Mouse (Mus musculus) lung, embryonic 14.5 days (tissue): ENCODE measurements around the gene Kdm6b. TPM values are rescaled to one million over a fixed set of nuclear protein-coding genes. Genes with fewer than 3 reads are reported as not detected.

Experiments
- ATAC-seq: fragments of 200-750 bp; cut with Nextera tagmentation; 2 replicates; pipeline ENCODE4 v1.8.0; 2017; ENCODE audit warnings: mild to moderate bottlenecking, moderate TSS enrichment, moderate library complexity; ENCODE audit not compliant: insufficient read depth
- DNase-seq: peaks from one replicate; pipeline ENCODE4 v3.0.0-alpha.2; 2015
- H3K27ac ChIP-seq: fragments of 300-500 bp; sonication (generic); 2 replicates; pipeline ENCODE4 v1.5.1; 2014; ENCODE audit warnings: low read depth, mild to moderate bottlenecking, moderate library complexity
- H3K27me3 ChIP-seq: fragments of 300-500 bp; sonication (generic); 2 replicates; pipeline ENCODE4 v1.6.1; 2014; ENCODE audit warnings: low read length, control low read depth; ENCODE audit not compliant: insufficient read depth
- H3K36me3 ChIP-seq: fragments of 300-500 bp; sonication (generic); 2 replicates; pipeline ENCODE4 v1.6.1; 2014; ENCODE audit warnings: control low read depth; ENCODE audit not compliant: insufficient read depth
- H3K4me1 ChIP-seq: fragments of 300-500 bp; sonication (generic); 2 replicates; pipeline ENCODE4 v1.6.1; 2014; ENCODE audit warnings: antibody characterized with exemption, control low read depth; ENCODE audit not compliant: insufficient read depth
- H3K4me2 ChIP-seq: fragments of 300-500 bp; sonication (generic); 2 replicates; pipeline ENCODE4 v1.6.1; 2014; ENCODE audit warnings: mild to moderate bottlenecking
- H3K4me3 ChIP-seq: fragments of 300-500 bp; sonication (generic); 2 replicates; pipeline ENCODE4 v1.5.1; 2014; ENCODE audit warnings: low read depth, low read length
- H3K9ac ChIP-seq: fragments of 300-500 bp; sonication (generic); 2 replicates; pipeline ENCODE4 v1.6.1; 2014
- H3K9me3 ChIP-seq: fragments of 300-500 bp; sonication (generic); 2 replicates; pipeline ENCODE4 v1.6.1; 2016; ENCODE audit warnings: low read depth, low read length, control low read depth
- CTCF ChIP-seq: IDR thresholded peaks from 2 replicates; pipeline ENCODE4 v1.5.1; 2016; ENCODE audit warnings: antibody characterized with exemption, low read depth
- WGBS: fragments of 180-500 bp; shearing (Covaris S2); extraction: QIAGEN DNeasy Blood & Tissue Kit; methylation state at CpG from one replicate; pipeline ENCODE4 v1.1.7; 2014; 5-methylcytosine and 5-hydroxymethylcytosine counted together
- polyA plus RNA-seq: library from polyadenylated mRNA; unstranded; fragments of >200 nt; fragmentation: Nextera tagmentation; extraction: Ambion mirVana; gene quantifications from 2 replicates; pipeline ENCODE4 v1.2.1, GENCODE M21; 2014

Gene Kdm6b
- polyA plus RNA-seq, 1 experiment from 2014 or later, result 24.4 TPM

GRCm38 (mm10) chr11:69419443-69419812 lies 6.0 kb upstream of the Kdm6b start:
- peak overlapping the region; percentile 71 for H3K4me3 ChIP-seq
- no peaks in the 10 kb centered on the region for H3K36me3 ChIP-seq
- no peaks in the 10 kb centered on the region for H3K9me3 ChIP-seq
- H3K4me1 ChIP-seq, result peaks cover 10% of the 10 kb centered on the region; the same call in 1 of the 2 replicates
- peak; percentile 59 for TF ChIP-seq CTCF
- peak overlapping the region; percentile 48 for H3K9ac ChIP-seq
- 0% methylated on average over 19 of the region's 19 CpGs for WGBS
- no peak for ATAC-seq
- H3K4me2 ChIP-seq, result peak overlapping the region; percentile 97
- H3K27ac ChIP-seq, result peak overlapping the region; percentile 93
- H3K27me3 ChIP-seq, result peaks cover 19% of the 10 kb centered on the region
- peak; percentile 65 for DNase-seq

DNA sequence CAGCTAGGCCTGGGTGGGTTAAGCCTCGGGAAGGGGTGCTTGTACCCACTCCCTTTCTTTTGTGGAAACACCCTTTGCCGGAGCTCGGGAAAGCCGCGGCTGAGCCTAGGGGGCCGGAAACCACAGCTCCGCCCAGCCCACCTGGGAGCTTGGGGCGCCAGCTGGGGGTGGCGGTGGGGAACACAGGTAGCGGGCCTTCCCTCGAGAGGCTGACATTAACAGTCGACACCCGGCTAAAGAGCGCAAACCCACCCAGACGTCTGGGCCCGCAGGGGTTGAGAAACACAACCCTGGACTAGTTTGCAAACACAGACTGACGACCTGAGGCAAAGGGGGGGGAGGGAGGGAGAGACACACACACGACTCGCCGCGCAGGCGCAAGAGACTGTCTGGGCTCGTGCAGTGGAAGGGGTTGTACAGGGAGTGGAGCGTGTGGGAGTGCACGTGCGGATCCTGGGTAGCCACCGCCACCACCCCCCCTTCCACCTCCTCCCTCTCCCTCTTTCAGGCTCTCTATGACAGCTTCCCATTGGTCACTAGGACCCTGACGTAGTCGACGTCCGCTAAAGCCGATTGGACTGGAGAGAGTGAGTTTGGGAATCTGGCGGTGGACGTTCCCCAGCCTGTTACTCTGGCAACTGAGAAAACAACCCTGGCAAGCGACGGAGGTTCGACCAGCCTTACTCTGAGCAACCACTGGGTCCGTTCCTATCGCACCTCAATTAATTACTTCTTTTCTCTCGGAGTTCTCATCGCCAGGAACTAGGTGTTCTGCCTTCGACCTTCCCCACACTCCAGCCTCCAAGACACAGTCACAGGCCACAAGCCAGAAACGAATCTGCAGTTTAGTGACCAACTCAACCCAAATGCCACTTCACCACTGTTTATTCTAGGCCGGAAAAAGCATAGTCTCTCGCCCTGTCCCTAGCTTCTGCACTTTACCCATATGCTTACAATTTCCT lies 5.3 kb upstream of the Kdm6b start:
- peak; percentile 96 for DNase-seq
- no peak for TF ChIP-seq CTCF
- peak; percentile 91 for ATAC-seq
- Histone ChIP-seq H3K4me1 (peaks cover 12% of the 10 kb centered on the region; the same call in 1 of the 2 replicates), H3K4me3 (peak overlapping the region; percentile 71), H3K36me3 (no peaks in the 10 kb centered on the region), H3K4me2 (peak overlapping the region; percentile 97), H3K9ac (peak overlapping the region; percentile 68), H3K27me3 (peaks cover 19% of the 10 kb centered on the region), H3K27ac (peak overlapping the region; percentile 99), H3K9me3 (no peaks in the 10 kb centered on the region)
- under 1% methylated on average over 45 of the region's 45 CpGs for WGBS

DNA sequence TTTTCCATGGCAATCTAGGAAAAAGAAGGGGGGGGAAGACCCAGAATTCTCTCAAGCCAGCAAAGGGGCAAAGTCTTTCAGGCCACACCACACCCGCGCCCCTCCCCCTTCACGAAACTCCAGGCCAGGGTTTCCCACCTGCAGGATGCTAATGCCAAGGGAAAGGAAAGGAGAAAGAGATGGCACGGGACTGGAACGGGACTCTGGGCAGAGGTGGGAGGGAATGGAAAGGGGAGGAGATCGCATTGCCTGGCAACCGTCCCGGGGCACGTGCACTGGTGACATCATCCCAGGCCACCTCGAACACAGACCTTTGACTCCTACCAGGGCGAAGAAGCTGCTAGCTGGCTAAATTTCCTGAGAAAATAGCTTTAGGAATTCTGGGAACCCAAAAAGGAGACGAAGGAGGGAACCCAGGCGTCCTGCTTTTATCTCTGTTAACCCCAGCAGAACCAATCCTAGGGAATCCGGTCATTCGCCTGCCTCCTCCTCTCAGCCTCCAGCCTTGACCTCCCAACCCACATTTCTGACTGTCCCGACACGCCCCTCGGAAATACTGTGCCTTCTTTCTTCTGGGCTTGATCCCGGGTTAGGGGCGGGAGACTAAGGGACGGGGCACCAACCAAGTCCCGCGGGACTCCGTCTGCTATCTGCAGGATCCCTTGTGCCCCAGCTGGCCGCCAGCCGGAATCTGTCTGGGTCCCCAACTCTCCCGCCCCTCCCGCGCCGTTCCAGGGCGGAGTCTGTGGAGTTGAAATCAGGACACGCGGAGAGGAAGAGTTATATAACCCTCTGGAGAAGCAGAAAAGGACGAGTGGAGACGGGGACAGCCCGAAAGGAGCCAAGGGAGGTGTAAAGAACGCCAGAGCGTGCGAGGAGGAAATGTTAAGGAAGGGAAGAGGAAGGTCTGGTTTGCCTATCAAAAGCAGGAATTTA lies 4.2 kb upstream of the Kdm6b start:
- Histone ChIP-seq H3K9ac (peak overlapping the region; percentile 68), H3K4me2 (peak overlapping the region; percentile 97), H3K9me3 (no peaks in the 10 kb centered on the region), H3K36me3 (peaks cover 7% of the 10 kb centered on the region), H3K4me3 (peak overlapping the region; percentile 71), H3K27ac (peak overlapping the region; percentile 99), H3K27me3 (peaks cover 17% of the 10 kb centered on the region), H3K4me1 (peaks cover 22% of the 10 kb centered on the region; the same call in 1 of the 2 replicates)
- TF ChIP-seq CTCF, result no peak
- WGBS, result under 1% methylated on average over 39 of the region's 39 CpGs
- ATAC-seq (peak; percentile 39), DNase-seq (peak; percentile 96)

GRCm38 (mm10) chr11:69416921-69417448 lies 3.5 kb upstream of the Kdm6b start:
- peaks cover 11% of the 10 kb centered on the region for H3K27me3 ChIP-seq
- no peak for DNase-seq
- peak overlapping the region; percentile 99 for H3K27ac ChIP-seq
- ATAC-seq, result no peak
- H3K9ac ChIP-seq, result peak overlapping the region; percentile 10
- TF ChIP-seq CTCF, result no peak
- H3K4me3 ChIP-seq, result peak overlapping the region; percentile 71
- H3K4me1 ChIP-seq, result peaks cover 29% of the 10 kb centered on the region
- H3K36me3 ChIP-seq, result peaks cover 14% of the 10 kb centered on the region
- peak overlapping the region; percentile 97 for H3K4me2 ChIP-seq
- WGBS, result 8% methylated on average over 8 of the region's 8 CpGs
- no peaks in the 10 kb centered on the region for H3K9me3 ChIP-seq

DNA sequence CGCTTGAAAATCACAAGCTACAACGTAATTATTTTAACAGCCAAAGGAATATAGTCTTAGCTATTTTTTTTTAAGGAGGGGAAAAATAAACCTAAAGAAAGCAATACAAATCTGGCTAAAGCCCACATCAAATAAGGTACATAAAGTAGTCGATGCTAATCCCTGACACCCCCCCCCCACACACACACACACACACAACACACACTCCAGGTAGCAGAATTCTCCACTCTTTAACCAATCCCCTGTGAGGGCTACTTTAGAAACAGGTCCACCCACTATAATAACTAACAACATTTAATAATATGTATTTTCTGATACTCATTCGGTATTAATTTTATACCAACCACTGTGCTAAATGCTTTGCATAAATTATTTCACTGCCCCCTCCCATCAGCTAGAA lies 3.0 kb upstream of the Kdm6b start:
- peaks cover 30% of the 10 kb centered on the region for H3K4me1 ChIP-seq
- peak overlapping the region; percentile 97 for H3K4me2 ChIP-seq
- no peaks in the 10 kb centered on the region for H3K9me3 ChIP-seq
- peak overlapping the region; percentile 99 for H3K27ac ChIP-seq
- DNase-seq (no peak), ATAC-seq (no peak)
- peaks cover 7% of the 10 kb centered on the region for H3K27me3 ChIP-seq
- H3K36me3 ChIP-seq, result peaks cover 16% of the 10 kb centered on the region
- H3K9ac ChIP-seq, result peak overlapping the region; percentile 43
- WGBS, result 0% methylated on average over 4 of the region's 4 CpGs
- peak overlapping the region; percentile 71 for H3K4me3 ChIP-seq
- no peak for TF ChIP-seq CTCF

DNA sequence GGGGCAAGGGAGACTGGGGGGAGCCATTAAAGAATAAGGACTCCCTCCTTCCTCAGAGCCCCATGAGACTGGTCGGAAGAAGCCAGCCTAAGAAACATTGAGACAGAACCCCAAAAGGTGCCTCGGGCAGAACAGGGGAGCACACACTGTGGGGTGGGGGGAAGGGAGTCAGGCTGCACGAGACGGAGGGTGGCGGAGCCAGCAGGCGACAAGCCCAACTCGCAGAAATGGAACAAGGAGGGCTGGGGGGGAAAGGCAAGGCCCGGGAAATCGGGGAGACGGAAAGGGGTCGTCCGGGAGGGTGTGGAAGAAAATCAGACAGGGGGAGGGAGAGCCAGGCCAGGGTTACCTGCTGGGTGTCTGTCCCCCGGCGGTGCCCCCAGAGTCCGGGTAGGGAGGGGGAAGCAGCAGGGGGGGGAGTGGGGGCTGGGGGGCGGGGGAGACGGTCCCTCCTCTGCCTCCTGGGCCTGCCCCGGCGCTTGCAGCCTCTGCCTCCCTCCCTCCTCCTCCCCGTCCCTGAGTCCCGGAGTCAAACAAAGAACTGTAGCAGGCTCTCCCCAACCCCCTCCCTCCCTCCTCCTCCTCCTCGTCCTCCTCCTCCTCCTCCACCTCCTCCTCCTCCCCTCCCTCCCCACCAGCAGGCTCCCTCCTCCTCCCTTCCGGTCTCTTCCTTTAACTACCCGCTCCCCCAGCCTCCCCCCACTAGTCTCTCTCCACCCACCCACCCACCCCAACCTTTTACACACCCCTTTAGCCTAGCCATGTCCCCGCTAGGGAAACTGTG lies 2.4 kb upstream of the Kdm6b start:
- Histone ChIP-seq H3K4me2 (peak overlapping the region; percentile 97), H3K27me3 (0 out of 2 replicates have a peak, but pooled peaks cover under 1% of the 10 kb centered on the region), H3K4me3 (peak overlapping the region; percentile 71), H3K4me1 (peaks cover 30% of the 10 kb centered on the region), H3K9me3 (no peaks in the 10 kb centered on the region), H3K9ac (peak overlapping the region; percentile 93), H3K27ac (peak overlapping the region; percentile 99), H3K36me3 (peaks cover 16% of the 10 kb centered on the region)
- DNase-seq (peak; percentile 72), ATAC-seq (no peak)
- WGBS, result under 1% methylated on average over 17 of the region's 25 CpGs
- TF ChIP-seq CTCF, result no peak
